Mouse (Mus musculus): ENCODE measurements around the gene Pwwp2a. TPM values are rescaled to one million over a fixed set of nuclear protein-coding genes. Genes with fewer than 3 reads are reported as not detected.
A peak's percentile ranks its signal among the peaks of the same experiment; 100 is the strongest.

Gene Pwwp2a
- polyA plus RNA-seq (2014; fragmentation: Nextera tagmentation; extraction: Ambion mirVana): 44.9 and 50.1 TPM in 2 replicates

DNA sequence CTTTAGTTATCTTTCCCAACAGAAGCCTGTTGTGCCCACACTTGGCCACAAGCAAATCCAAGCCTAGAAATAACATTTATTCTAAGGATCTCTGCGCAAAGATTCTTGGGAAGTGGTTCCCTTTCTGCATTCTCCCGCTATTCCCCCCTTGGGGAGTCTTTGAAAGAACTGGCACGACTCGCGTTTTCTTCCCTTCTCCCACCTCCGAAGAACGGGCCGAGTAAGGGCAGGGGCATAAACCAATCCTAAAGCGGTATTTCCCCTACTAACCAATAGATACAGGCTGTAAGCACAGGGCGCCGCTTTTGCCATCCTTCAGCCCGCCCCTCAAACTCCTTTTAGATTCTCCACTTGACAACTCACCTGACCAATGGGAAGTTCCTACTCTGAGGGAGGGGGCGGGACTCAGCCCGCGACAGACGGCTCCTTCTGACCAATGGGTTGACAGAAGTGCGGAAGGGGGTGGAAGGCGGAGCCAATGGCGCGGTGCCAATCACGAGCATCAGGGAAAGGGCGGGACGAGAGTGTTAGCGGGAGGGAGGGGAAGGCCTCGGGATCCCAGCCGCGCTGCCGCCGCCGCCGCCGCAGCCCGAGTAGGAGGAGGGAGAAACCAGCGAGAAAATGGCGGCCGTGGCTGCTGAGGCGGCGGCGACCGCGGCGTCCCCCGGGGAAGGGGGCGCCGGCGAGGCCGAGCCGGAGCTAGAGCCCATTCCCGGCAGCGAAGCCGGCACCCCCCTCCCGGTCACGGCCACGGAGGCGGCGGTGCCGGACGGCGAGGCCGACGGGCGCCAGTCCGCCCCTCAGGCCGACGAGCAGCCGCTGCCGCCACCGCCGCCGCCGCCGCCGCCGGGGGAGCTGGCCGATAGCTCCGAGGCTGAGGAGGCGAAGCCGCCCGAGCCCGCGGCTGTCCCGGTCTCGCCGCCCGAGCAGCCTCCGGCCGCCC, at the start of gene Pwwp2a:
TSS of gene Pwwp2a (plus strand) at position 527 of the 943 bp plus-strand sequence.
- WGBS: under 1% methylated on average over 45 of the region's 87 CpGs

DNA sequence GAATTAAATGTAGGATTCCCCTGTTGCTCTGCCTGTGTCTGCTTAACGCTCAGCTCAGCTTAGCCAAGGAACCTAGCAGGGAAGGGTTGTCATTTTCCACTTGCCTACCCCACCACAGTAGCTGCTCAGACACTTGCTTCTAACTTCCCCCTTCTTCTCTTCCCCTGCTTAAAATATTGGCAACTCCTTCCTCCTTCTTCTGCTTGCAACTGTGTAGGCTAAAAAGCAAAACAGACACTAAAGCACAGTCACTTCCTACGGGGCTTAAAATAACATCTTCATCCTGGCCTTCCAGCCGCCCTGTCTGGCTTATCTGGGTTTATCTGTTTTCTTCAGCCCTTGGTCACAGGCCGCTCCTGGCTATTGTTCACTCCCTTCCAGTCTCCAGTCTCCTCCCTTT, 49.2 kb upstream of the Pwwp2a start:
- Histone ChIP-seq H3K9ac (ENCODE audit: low read depth, low read length) (no peak overlapping the region), H3K4me3 (ENCODE audit: low read length) (no peak overlapping the region), H3K4me1 (ENCODE audit: control insufficient read depth, insufficient read depth, low read length) (peaks cover 14% of the 10 kb centered on the region), H3K9me3 (ENCODE audit: control insufficient read depth, low read length) (no peaks in the 10 kb centered on the region), H3K27me3 (ENCODE audit: control insufficient read depth, insufficient read depth, low read length) (no peaks in the 10 kb centered on the region), H3K4me2 (replicated peaks; ENCODE audit: low read depth, low read length) (no peak overlapping the region), H3K36me3 (ENCODE audit: control insufficient read depth, insufficient read depth, low read length) (no peaks in the 10 kb centered on the region), H3K27ac (ENCODE audit: low read depth, low read length) (no peak overlapping the region)
- no peak for ATAC-seq (ENCODE audit: low FRiP score, low TSS enrichment)
- 24% methylated on average over 4 of the region's 4 CpGs for WGBS

More for the DNA sequence above, at the start of gene Pwwp2a:
- ATAC-seq (ENCODE audit: low FRiP score, low TSS enrichment): peak; percentile 100
- peak within 1 kb of the TSS; percentile 88 for H3K27ac ChIP-seq (ENCODE audit: low read depth, low read length)
- peaks cover 10% of the 10 kb centered on the region for H3K4me1 ChIP-seq (ENCODE audit: control insufficient read depth, insufficient read depth, low read length)
- H3K9me3 ChIP-seq (ENCODE audit: control insufficient read depth, low read length): no peaks in the 10 kb centered on the region
- peak within 1 kb of the TSS; percentile 78 for H3K4me2 ChIP-seq (replicated peaks; ENCODE audit: low read depth, low read length)
- peak within 1 kb of the TSS; percentile 92 for H3K9ac ChIP-seq (ENCODE audit: low read depth, low read length)
- no peaks in the 10 kb centered on the region for H3K27me3 ChIP-seq (ENCODE audit: control insufficient read depth, insufficient read depth, low read length)
- H3K36me3 ChIP-seq (ENCODE audit: control insufficient read depth, insufficient read depth, low read length): peaks cover 12% of the 10 kb centered on the region
- H3K4me3 ChIP-seq (ENCODE audit: low read length): peak within 1 kb of the TSS; percentile 91

DNA sequence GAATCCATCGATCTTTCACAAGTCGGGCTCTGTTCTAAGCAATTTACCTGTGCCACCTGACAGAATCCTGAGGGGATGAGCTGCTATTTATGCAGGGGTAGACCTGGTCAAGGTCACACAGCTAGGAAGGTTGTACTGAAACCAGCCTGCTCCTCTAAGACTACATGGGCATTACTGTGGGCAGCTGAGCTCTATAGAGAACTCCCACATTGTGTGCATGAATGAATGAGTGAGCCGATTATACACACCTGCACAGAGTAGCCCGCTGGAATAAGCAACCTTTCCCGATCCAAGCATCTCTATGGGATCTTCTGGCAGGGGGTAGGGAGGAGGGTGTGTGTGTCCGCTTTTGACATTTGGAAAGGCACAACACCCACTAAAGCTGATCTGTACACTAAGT, 48.6 kb upstream of the Pwwp2a start:
- Histone ChIP-seq H3K4me2 (replicated peaks; ENCODE audit: low read depth, low read length) (no peak overlapping the region), H3K9me3 (ENCODE audit: control insufficient read depth, low read length) (no peaks in the 10 kb centered on the region), H3K4me3 (ENCODE audit: low read length) (no peak overlapping the region), H3K4me1 (ENCODE audit: control insufficient read depth, insufficient read depth, low read length) (peaks cover 14% of the 10 kb centered on the region), H3K9ac (ENCODE audit: low read depth, low read length) (no peak overlapping the region), H3K27me3 (ENCODE audit: control insufficient read depth, insufficient read depth, low read length) (no peaks in the 10 kb centered on the region), H3K36me3 (ENCODE audit: control insufficient read depth, insufficient read depth, low read length) (no peaks in the 10 kb centered on the region), H3K27ac (ENCODE audit: low read depth, low read length) (peak overlapping the region; percentile 44; the same call in 1 of the 2 replicates)
- ATAC-seq (ENCODE audit: low FRiP score, low TSS enrichment): peak; percentile 14; the same call in 1 of the 2 replicates
- WGBS: 74% methylated on average over 6 of the region's 6 CpGs

DNA sequence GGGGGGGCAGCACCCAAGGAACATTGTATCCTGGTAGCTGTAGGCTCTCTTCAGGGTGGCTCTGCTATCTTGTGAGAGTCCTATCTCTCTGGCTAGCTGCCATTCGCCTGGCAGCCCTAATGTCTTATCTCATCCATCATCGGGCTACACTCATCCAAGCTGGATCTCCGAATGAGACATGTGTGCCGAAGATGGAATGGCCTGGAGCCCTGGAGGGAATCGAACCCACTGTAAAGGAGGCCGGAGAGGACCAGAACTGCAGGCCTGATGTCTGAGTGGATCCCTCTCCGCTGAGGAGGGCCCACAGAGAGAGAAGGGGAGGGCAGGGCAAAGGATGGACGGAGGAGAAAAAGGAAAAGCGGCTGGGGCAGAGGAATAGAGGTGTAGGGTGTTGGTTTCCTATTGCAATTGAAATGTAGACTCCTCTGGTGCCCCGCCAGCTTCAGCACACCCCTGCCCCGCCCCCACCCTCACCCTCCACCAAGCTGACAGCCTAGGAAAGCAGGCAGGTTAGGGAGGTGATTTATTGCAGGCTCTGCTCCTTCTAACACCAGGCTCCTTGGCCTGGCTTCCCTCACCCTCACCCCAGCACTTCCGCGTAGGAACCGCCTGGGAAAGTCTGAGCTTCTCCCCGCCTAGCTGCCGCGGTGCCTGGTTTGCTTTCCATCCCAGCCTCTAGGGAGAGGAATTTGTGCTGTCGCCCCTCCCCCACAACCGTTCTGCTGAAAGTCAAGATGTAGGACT, 48.0 kb upstream of the Pwwp2a start:
- Histone ChIP-seq H3K9me3 (ENCODE audit: control insufficient read depth, low read length) (no peaks in the 10 kb centered on the region), H3K4me1 (ENCODE audit: control insufficient read depth, insufficient read depth, low read length) (peaks cover 14% of the 10 kb centered on the region), H3K9ac (ENCODE audit: low read depth, low read length) (no peak overlapping the region), H3K36me3 (ENCODE audit: control insufficient read depth, insufficient read depth, low read length) (no peaks in the 10 kb centered on the region), H3K27me3 (ENCODE audit: control insufficient read depth, insufficient read depth, low read length) (no peaks in the 10 kb centered on the region), H3K4me3 (ENCODE audit: low read length) (no peak overlapping the region), H3K27ac (ENCODE audit: low read depth, low read length) (peak overlapping the region; percentile 44; the same call in 1 of the 2 replicates), H3K4me2 (replicated peaks; ENCODE audit: low read depth, low read length) (peak overlapping the region; percentile 12; the same call in 1 of the 2 replicates)
- ATAC-seq (ENCODE audit: low FRiP score, low TSS enrichment): peak; percentile 94
- whole genome bisulfite sequencing: 15% methylated on average over 19 of the region's 19 CpGs

DNA sequence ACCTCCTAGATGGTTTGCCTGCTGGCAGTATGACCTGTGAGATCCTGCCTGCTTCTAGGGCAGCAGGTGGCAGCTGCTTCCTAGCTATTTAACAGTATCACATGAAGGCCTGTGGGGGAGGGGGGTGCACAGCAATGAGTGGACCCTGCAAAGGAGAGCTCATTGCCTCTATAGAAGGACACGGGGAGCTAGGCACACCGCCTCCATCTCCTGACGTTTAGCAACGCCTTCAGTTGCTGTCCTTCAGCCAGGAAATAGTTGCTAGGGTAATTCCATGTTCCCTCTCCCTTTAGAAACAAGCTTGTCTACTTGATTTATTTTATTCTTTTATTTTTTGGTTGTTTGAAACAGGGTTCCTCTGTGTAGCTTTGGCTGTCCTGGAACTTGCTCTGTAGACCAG, 45.0 kb upstream of the Pwwp2a start:
- no peaks in the 10 kb centered on the region for H3K27me3 ChIP-seq (ENCODE audit: control insufficient read depth, insufficient read depth, low read length)
- no peaks in the 10 kb centered on the region for H3K9me3 ChIP-seq (ENCODE audit: control insufficient read depth, low read length)
- peaks cover 14% of the 10 kb centered on the region for H3K4me1 ChIP-seq (ENCODE audit: control insufficient read depth, insufficient read depth, low read length)
- H3K4me2 ChIP-seq (replicated peaks; ENCODE audit: low read depth, low read length): no peak overlapping the region
- no peak overlapping the region for H3K9ac ChIP-seq (ENCODE audit: low read depth, low read length)
- H3K4me3 ChIP-seq (ENCODE audit: low read length): no peak overlapping the region
- no peak overlapping the region for H3K27ac ChIP-seq (ENCODE audit: low read depth, low read length)
- no peaks in the 10 kb centered on the region for H3K36me3 ChIP-seq (ENCODE audit: control insufficient read depth, insufficient read depth, low read length)
- ATAC-seq (ENCODE audit: low FRiP score, low TSS enrichment): no peak
- WGBS: 54% methylated on average over 4 of the region's 4 CpGs

DNA sequence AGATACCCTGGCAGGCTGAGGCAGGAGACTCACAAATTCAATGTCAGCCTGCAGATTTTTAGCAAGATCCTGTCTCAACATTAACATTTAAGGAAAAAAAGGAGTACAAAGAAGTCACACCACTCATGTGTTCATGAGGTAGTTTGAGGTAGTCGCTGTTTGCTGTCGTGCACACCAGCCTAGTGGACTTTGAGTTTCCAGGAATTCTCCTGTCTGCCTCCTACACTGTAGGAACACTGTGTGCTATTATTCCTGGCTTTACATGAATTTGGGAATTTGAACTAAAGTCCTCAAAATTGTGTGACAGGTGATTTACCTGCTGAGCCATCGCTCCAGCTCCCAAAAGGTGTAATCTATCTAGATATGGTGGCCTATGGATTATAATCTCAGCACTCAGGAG, 43.3 kb upstream of the Pwwp2a start:
- ATAC-seq (ENCODE audit: low FRiP score, low TSS enrichment): no peak
- Histone ChIP-seq H3K36me3 (ENCODE audit: control insufficient read depth, insufficient read depth, low read length) (no peaks in the 10 kb centered on the region), H3K4me2 (replicated peaks; ENCODE audit: low read depth, low read length) (no peak overlapping the region), H3K27ac (ENCODE audit: low read depth, low read length) (no peak overlapping the region), H3K4me1 (ENCODE audit: control insufficient read depth, insufficient read depth, low read length) (peaks cover 10% of the 10 kb centered on the region), H3K27me3 (ENCODE audit: control insufficient read depth, insufficient read depth, low read length) (no peaks in the 10 kb centered on the region), H3K9me3 (ENCODE audit: control insufficient read depth, low read length) (no peaks in the 10 kb centered on the region), H3K9ac (ENCODE audit: low read depth, low read length) (no peak overlapping the region), H3K4me3 (ENCODE audit: low read length) (no peak overlapping the region)
- WGBS: 92% methylated on average over 3 of the region's 3 CpGs

DNA sequence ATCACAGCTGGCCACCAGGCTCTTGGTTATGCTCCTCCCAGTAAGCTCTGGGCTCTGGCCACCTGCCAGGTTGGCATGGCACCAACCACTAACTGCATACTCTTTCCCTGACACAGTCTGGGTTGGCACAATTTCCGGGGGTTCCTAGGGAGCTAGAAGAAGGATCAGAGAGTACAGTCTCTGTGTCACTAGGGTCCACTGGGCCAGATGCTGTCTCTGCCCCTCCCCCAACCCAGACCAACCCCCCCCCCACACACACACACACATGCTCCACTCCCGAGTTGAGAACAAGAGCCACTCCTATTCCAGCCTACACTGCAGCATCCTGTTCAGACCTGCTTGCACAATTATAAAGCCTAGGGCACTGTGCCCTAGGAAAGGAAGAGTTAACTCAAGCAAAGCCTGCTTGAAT, 38.6 kb upstream of the Pwwp2a start:
- no peak overlapping the region for H3K27ac ChIP-seq (ENCODE audit: low read depth, low read length)
- H3K9me3 ChIP-seq (ENCODE audit: control insufficient read depth, low read length): no peaks in the 10 kb centered on the region
- no peaks in the 10 kb centered on the region for H3K36me3 ChIP-seq (ENCODE audit: control insufficient read depth, insufficient read depth, low read length)
- H3K27me3 ChIP-seq (ENCODE audit: control insufficient read depth, insufficient read depth, low read length): no peaks in the 10 kb centered on the region
- no peak overlapping the region for H3K9ac ChIP-seq (ENCODE audit: low read depth, low read length)
- peak; percentile 65 for ATAC-seq (ENCODE audit: low FRiP score, low TSS enrichment)
- 37% methylated on average over 2 of the region's 2 CpGs for WGBS
- no peak overlapping the region for H3K4me3 ChIP-seq (ENCODE audit: low read length)
- peaks cover 4% of the 10 kb centered on the region; the same call in 1 of the 2 replicates for H3K4me1 ChIP-seq (ENCODE audit: control insufficient read depth, insufficient read depth, low read length)
- no peak overlapping the region for H3K4me2 ChIP-seq (replicated peaks; ENCODE audit: low read depth, low read length)

DNA sequence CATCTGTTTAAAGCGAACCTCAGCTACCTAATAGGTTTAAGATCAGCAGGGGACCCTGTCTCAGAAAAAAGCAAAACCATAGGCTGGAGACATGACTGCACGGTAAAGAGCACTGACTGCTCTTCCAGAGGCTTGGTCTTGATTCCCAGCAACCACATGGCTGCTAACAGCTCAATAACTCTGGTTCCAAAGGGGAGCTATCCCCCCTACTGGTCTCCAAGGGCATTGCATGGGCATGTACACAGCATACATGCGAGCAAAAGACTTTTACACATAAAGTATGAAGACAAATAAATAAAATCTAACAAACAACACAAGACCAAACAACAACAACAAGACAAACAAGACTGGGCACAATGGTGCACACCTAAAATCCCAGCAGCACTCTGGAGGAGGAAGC, 36.5 kb upstream of the Pwwp2a start:
- no peaks in the 10 kb centered on the region for H3K36me3 ChIP-seq (ENCODE audit: control insufficient read depth, insufficient read depth, low read length)
- no peak overlapping the region for H3K9ac ChIP-seq (ENCODE audit: low read depth, low read length)
- H3K4me3 ChIP-seq (ENCODE audit: low read length): no peak overlapping the region
- H3K4me1 ChIP-seq (ENCODE audit: control insufficient read depth, insufficient read depth, low read length): peaks cover 4% of the 10 kb centered on the region; the same call in 1 of the 2 replicates
- ATAC-seq (ENCODE audit: low FRiP score, low TSS enrichment): no peak
- no peak overlapping the region for H3K27ac ChIP-seq (ENCODE audit: low read depth, low read length)
- H3K9me3 ChIP-seq (ENCODE audit: control insufficient read depth, low read length): no peaks in the 10 kb centered on the region
- H3K27me3 ChIP-seq (ENCODE audit: control insufficient read depth, insufficient read depth, low read length): no peaks in the 10 kb centered on the region
- 96% methylated on average over 3 of the region's 3 CpGs for WGBS
- H3K4me2 ChIP-seq (replicated peaks; ENCODE audit: low read depth, low read length): no peak overlapping the region

Data from kidney, embryonic 14.5 days (tissue).